Mouse (Mus musculus) G1E (cell line): Measurements from ENCODE around the gene Kcnk7. TPM values are rescaled to one million over a fixed set of nuclear protein-coding genes. Genes with fewer than 3 reads are reported as not detected.
A peak's percentile ranks its signal among the peaks of the same experiment; 100 is the strongest.
"Not testable (repeated sequence)": the region's sequence is repeated elsewhere in the genome, so short reads cannot be mapped to it uniquely, and the experiment has no call there.

Source experiments
- ATAC-seq: 2 replicates; pipeline ENCODE4 v1.8.0; 2016; ENCODE audit warnings: mild to moderate bottlenecking; ENCODE audit not compliant: insufficient number of reproducible peaks, poor library complexity, low FRiP score, severe bottlenecking; ENCODE audit errors: extremely low read depth
- DNase-seq: peaks from one replicate; pipeline ENCODE4 v3.0.0; 2012; ENCODE audit warnings: low spot score
- H3K27me3 ChIP-seq: 2 replicates; pipeline ENCODE4 v1.6.1; 2012; ENCODE audit warnings: mild to moderate bottlenecking, low read length, inconsistent platforms; ENCODE audit not compliant: insufficient read depth
- H3K36me3 ChIP-seq: replicated peaks from 2 replicates; pipeline ENCODE3; 2012; ENCODE audit warnings: mild to moderate bottlenecking, inconsistent platforms
- H3K4me1 ChIP-seq: 2 replicates; pipeline ENCODE4 v1.6.1; 2012; ENCODE audit warnings: low read depth, low read length, inconsistent platforms, mixed read lengths; ENCODE audit not compliant: insufficient read depth
- H3K4me3 ChIP-seq: 2 replicates; pipeline ENCODE4 v1.5.1; 2012; ENCODE audit warnings: low read depth, mild to moderate bottlenecking, inconsistent platforms, low read length, moderate library complexity, mixed read lengths
- H3K9me3 ChIP-seq: replicated peaks from 2 replicates; pipeline ENCODE4 v1.6.1; 2012; ENCODE audit warnings: inconsistent platforms
- CTCF ChIP-seq: IDR thresholded peaks from 2 replicates; pipeline ENCODE4 v1.5.1; 2012; ENCODE audit warnings: low read depth, low read length, inconsistent platforms, mixed read lengths
- GATA1 ChIP-seq: IDR thresholded peaks from 2 replicates; pipeline ENCODE4 v1.6.1; 2012; ENCODE audit warnings: borderline replicate concordance, low read length, inconsistent platforms, mixed read lengths
- GATA2 ChIP-seq: IDR thresholded peaks from 2 replicates; pipeline ENCODE4 v1.6.1; 2012; ENCODE audit warnings: low read depth, low read length, inconsistent platforms, borderline replicate concordance
- POLR2AphosphoS5 ChIP-seq: IDR thresholded peaks from 2 replicates; pipeline ENCODE4 v1.6.1; 2012; ENCODE audit warnings: low read depth, low read length, inconsistent platforms; ENCODE audit not compliant: insufficient replicate concordance
- TAL1 ChIP-seq: conservative IDR thresholded peaks from 2 replicates; pipeline ENCODE4 v1.6.1; 2012; ENCODE audit warnings: low read depth, low read length, inconsistent platforms, mixed read lengths
- polyA plus RNA-seq: library from polyadenylated mRNA; stranded (reverse); fragments of >175 nt; gene quantifications from 2 replicates; pipeline ENCODE4 v1.2.3, GENCODE M21; 2012
- total RNA-seq, 2 experiments: library from RNA; stranded (forward) in 1 of 2; stranded (reverse) in 1 of 2; fragments of 200-1000 nt in 1 of 2; fragments of >200 nt in 1 of 2; fragmentation: Nextera tagmentation in 1 of 2; gene quantifications; 2 replicates each; pipeline ENCODE4 v1.2.3; 2014 to 2017

Kcnk7 gene
- total and polyA plus RNA-seq, 3 experiments: 0.07 TPM; not detected in 2

- TF ChIP-seq TAL1 (no peak), GATA2 (no peak)
- ATAC-seq: no peak
- Histone ChIP-seq H3K4me1 (peaks cover 39% of the 10 kb centered on the region), H3K4me3 (no peak overlapping the region; the same call in 1 of the 2 replicates), H3K9me3 (no peaks in the 10 kb centered on the region), H3K36me3 (peaks cover 74% of the 10 kb centered on the region), H3K27me3 (no peaks in the 10 kb centered on the region)
- DNase-seq: no peak
These were observed 19.2 kb upstream of the Kcnk7 start for GRCm38 (mm10) chr19:5684985-5685384.

- Histone ChIP-seq H3K4me3 (no peak overlapping the region), H3K4me1 (peaks cover 43% of the 10 kb centered on the region), H3K36me3 (peaks cover 73% of the 10 kb centered on the region), H3K9me3 (no peaks in the 10 kb centered on the region), H3K27me3 (no peaks in the 10 kb centered on the region)
- DNase-seq (no peak), ATAC-seq (no peak)
- TF ChIP-seq TAL1 (no peak), CTCF (no peak), GATA2 (no peak), POLR2AphosphoS5 (no peak)
These were observed 18.7 kb upstream of the Kcnk7 start for GRCm38 (mm10) chr19:5685431-5685830.

- no peak overlapping the region for H3K4me3 ChIP-seq
- H3K27me3 ChIP-seq: no peaks in the 10 kb centered on the region
- H3K9me3 ChIP-seq: no peaks in the 10 kb centered on the region
- peaks cover 47% of the 10 kb centered on the region for H3K4me1 ChIP-seq
- DNase-seq: no peak
- TF ChIP-seq TAL1: no peak
- no peak for TF ChIP-seq GATA2
- no peak for TF ChIP-seq POLR2AphosphoS5
- no peak for TF ChIP-seq CTCF
- no peak for TF ChIP-seq GATA1
- H3K36me3 ChIP-seq: peaks cover 73% of the 10 kb centered on the region
- no peak for ATAC-seq
These were observed 18.3 kb upstream of the Kcnk7 start for GRCm38 (mm10) chr19:5685861-5686260.

- peaks cover 73% of the 10 kb centered on the region for H3K36me3 ChIP-seq
- peaks cover 53% of the 10 kb centered on the region for H3K4me1 ChIP-seq
- no peak for DNase-seq
These were observed 17.7 kb upstream of the Kcnk7 start for GRCm38 (mm10) chr19:5686437-5686836.

GRCm38 (mm10) chr19:5686954-5687353 lies 17.2 kb upstream of the Kcnk7 start:
- Histone ChIP-seq H3K4me3 (peak overlapping the region; percentile 86; the same call in 1 of the 2 replicates), H3K36me3 (peaks cover 73% of the 10 kb centered on the region), H3K4me1 (peaks cover 58% of the 10 kb centered on the region)
- DNase-seq, H3K27me3 ChIP-seq, H3K9me3 ChIP-seq, ATAC-seq: not testable (repeated sequence)

More at GRCm38 (mm10) chr19:5686437-5686836, 17.7 kb upstream of the Kcnk7 start:
- no peaks in the 10 kb centered on the region for H3K27me3 ChIP-seq
- TF ChIP-seq GATA2 (no peak), CTCF (no peak), POLR2AphosphoS5 (no peak), GATA1 (no peak), TAL1 (no peak)
- no peak for ATAC-seq
- H3K9me3 ChIP-seq: no peaks in the 10 kb centered on the region
- H3K4me3 ChIP-seq: no peak overlapping the region

- Histone ChIP-seq H3K27me3 (no peaks in the 10 kb centered on the region), H3K4me3 (peak overlapping the region; percentile 86), H3K9me3 (no peaks in the 10 kb centered on the region), H3K36me3 (peaks cover 73% of the 10 kb centered on the region), H3K4me1 (peaks cover 66% of the 10 kb centered on the region)
- TF ChIP-seq CTCF: no peak
- TF ChIP-seq TAL1: no peak
- no peak for TF ChIP-seq POLR2AphosphoS5
- no peak for TF ChIP-seq GATA2
- TF ChIP-seq GATA1: no peak
- DNase-seq (no peak), ATAC-seq (no peak)
These were observed 16.4 kb upstream of the Kcnk7 start for GRCm38 (mm10) chr19:5687738-5688137.

GRCm38 (mm10) chr19:5688200-5689087 lies 15.7 kb upstream of the Kcnk7 start, which contains the start of the genes Map3k11 and Pcnx3:
Gene Map3k11, plus strand, starts transcription at chr19:5688742.
Gene Pcnx3, minus strand, starts transcription at chr19:5688908.
- ATAC-seq: peak; percentile 72

More at GRCm38 (mm10) chr19:5688200-5689087, 15.7 kb upstream of the Kcnk7 start, which contains the start of the genes Map3k11 and Pcnx3:
- Histone ChIP-seq H3K4me3 (peak within 1 kb of the TSS; percentile 86), H3K4me1 (peaks cover 67% of the 10 kb centered on the region), H3K27me3 (no peaks in the 10 kb centered on the region), H3K9me3 (no peaks in the 10 kb centered on the region), H3K36me3 (peaks cover 73% of the 10 kb centered on the region)
- peak; percentile 95 for DNase-seq
- TF ChIP-seq GATA2 (no peak), GATA1 (no peak), CTCF (no peak), POLR2AphosphoS5 (no peak), TAL1 (no peak)
